Mouse (Mus musculus) heart, adult 2 months (tissue): ENCODE measurements around the gene Rps25.

Experiments used
- CTCF ChIP-seq: fragments of 200-600 bp; IDR thresholded peaks from 2 replicates; pipeline ENCODE4 v1.8.1; 2022; ENCODE audit warnings: antibody characterized with exemption, mild to moderate bottlenecking, moderate library complexity
- EP300 ChIP-seq: fragments of 200-500 bp; IDR thresholded peaks from 2 replicates; pipeline ENCODE4 v1.6.1; 2011; ENCODE audit warnings: low read depth, low read length, control low read depth; ENCODE audit not compliant: insufficient read depth
- POLR2A ChIP-seq: fragments of 200-500 bp; IDR thresholded peaks from 2 replicates; pipeline ENCODE4 v1.6.1; 2011; ENCODE audit warnings: mild to moderate bottlenecking, low read depth, low read length, control low read depth; ENCODE audit not compliant: insufficient read depth

DNA sequence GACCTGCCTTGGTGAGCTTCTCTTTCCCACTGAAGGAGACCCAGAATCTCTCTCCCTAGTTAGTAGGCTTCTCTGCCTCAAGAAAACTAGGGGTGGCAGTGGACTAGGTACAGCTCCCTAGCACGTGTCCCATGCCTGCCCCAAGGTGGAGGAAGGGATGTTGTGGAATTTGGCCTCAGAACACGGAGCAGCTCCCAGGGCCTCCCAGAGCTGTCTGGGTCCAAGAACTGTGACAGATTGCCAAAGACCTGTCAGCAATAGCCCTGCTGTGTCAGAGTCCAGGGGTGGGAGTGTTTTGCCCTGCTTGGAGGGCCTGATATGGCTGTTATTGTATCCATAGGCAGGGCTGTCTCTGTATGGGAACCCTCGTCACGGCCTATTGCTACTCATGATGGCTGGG, 5.9 kb upstream of the Rps25 start:
- TF ChIP-seq POLR2A, result no peak
- TF ChIP-seq CTCF, result no peak
- 0 out of 2 replicates have a peak, but pooled peaks have one; percentile 45 for TF ChIP-seq EP300
